Mouse (Mus musculus): Measurements from ENCODE around the gene Ttc30a1. TPM values are rescaled to one million over a fixed set of nuclear protein-coding genes. Genes with fewer than 3 reads are reported as not detected.
A peak's percentile ranks its signal among the peaks of the same experiment; 100 is the strongest.
"Not testable (repeated sequence)": the region's sequence is repeated elsewhere in the genome, so short reads cannot be mapped to it uniquely, and the experiment has no call there.

The Ttc30a1 gene
- 9.2 and 12.1 TPM in 2 replicates for polyA plus RNA-seq (2014; fragmentation: Nextera tagmentation; extraction: Ambion mirVana)

DNA sequence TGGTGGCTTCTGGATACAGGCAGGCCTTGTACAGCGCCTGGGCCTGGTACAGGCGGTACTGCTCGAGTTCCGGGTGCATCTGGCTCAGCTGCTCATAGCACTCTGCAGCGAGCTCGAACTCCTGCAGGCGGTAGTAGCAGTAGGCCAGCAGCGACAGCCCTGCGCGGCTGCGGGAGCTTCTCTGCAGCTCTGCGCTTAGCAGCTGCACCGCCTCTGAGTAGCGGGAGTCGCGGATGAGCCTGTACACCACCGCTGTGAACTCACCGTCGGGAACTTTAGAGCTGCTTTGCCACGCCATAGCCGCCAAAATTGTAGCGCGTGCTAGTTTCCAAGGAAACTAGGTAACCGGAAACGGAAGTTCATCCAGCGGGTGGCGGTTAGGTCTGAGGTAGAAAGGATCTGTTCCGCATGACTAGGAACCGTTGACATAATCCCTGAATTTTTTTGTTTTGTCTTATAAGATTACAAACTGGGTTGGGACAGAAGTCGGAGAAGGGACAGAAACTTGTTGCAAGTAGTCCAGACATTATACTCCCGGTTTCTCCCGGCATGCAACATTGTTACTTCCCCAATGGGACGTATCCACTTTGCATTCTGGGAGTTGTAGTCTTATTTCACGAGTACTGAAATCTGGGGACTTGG, at the start of gene Ttc30a1:
Ttc30a1 (minus strand) TSS at position 528 of the 642 bp plus-strand sequence.
- not testable (repeated sequence) for H3K27me3 ChIP-seq (ENCODE audit: control insufficient read depth, insufficient read depth, low read length); H3K4me1 ChIP-seq (replicated peaks; ENCODE audit: control insufficient read depth, insufficient read depth, low read length); H3K36me3 ChIP-seq (ENCODE audit: control insufficient read depth, insufficient read depth, low read length); H3K9me3 ChIP-seq (ENCODE audit: control insufficient read depth, low read length); H3K27ac ChIP-seq (ENCODE audit: low read depth, low read length)
- 1% methylated on average over 29 of the region's 34 CpGs for WGBS
- Histone ChIP-seq H3K4me2 (replicated peaks; ENCODE audit: low read depth, low read length) (peak within 1 kb of the TSS; percentile 48), H3K4me3 (ENCODE audit: low read depth, low read length) (peak within 1 kb of the TSS; percentile 29), H3K9ac (ENCODE audit: low read depth, low read length) (peak within 1 kb of the TSS; percentile 12)
- DNase-seq (ENCODE audit: low spot score) (peak; percentile 92), ATAC-seq (ENCODE audit: low FRiP score) (peak; percentile 76)

DNA sequence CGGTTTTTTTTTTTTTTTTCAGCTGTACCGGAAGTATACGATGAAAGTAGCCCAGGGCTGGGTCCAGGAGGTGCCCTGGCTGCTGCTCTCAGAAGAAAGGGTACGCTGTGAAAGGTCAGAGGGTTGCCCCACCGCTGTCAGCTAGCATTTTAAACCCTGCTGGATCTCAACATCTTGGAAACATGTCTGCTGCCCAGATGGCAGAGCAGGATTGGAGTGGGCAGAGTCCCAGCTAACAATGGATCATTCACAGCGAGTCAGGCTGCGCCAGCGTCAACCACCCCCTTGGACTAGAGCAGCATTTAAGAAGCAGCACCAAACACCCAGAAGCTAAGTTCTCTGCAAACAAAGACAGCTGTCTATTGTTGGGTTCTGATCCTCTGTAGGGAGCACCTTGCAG, 48.3 kb upstream of the Ttc30a1 start:
- Histone ChIP-seq H3K9ac (ENCODE audit: low read depth, low read length) (peak overlapping the region; percentile 38; the same call in 1 of the 2 replicates), H3K9me3 (ENCODE audit: control insufficient read depth, low read length) (no peaks in the 10 kb centered on the region), H3K36me3 (ENCODE audit: control insufficient read depth, insufficient read depth, low read length) (no peaks in the 10 kb centered on the region), H3K4me3 (ENCODE audit: low read depth, low read length) (no peak overlapping the region), H3K4me1 (replicated peaks; ENCODE audit: control insufficient read depth, insufficient read depth, low read length) (peaks cover 5% of the 10 kb centered on the region), H3K4me2 (replicated peaks; ENCODE audit: low read depth, low read length) (peak overlapping the region; percentile 15; the same call in 1 of the 2 replicates), H3K27me3 (ENCODE audit: control insufficient read depth, insufficient read depth, low read length) (no peaks in the 10 kb centered on the region), H3K27ac (ENCODE audit: low read depth, low read length) (peak overlapping the region; percentile 94)
- DNase-seq (ENCODE audit: low spot score) (peak; percentile 71), ATAC-seq (ENCODE audit: low FRiP score) (peak; percentile 71)
- 8% methylated on average over 8 of the region's 8 CpGs for WGBS

DNA sequence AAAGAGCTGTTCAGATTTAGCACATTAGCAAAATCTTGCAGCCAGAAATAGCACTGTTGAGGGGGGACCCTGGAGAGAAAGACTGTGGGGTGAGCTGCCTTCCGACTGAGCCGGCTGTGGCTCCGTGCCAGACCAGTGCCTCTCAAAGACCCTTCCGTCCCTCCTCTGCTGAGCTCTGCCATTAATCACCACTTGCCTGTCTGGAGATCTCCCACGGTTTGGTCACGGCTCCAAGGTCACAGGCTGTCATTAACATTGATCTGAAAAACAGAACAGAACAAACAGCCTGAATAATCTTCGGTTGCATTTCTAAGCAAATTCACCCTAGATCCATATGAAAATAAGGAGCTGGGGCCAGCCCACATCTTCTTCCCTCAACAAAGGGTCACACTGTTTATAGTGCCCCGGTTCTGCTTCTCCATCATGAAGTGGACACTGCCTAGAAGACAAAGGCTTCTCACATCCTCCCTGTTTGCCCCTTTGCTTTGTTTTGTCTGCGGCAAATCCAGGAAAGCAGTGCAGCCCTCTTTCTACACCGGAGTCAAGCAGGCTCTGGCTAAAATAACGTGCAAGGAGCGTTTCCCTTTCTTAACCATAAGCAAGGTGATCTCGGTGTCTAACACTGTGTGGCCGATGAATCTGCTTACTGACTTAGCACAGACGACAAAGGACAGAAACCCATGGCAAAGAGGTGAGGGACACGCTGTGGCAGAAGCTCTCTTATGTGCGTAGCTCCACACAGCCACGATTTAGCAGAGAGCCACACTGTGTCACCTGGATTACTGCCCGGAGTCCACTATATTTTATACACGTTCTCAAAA, 47.5 kb upstream of the Ttc30a1 start:
- Histone ChIP-seq H3K27ac (ENCODE audit: low read depth, low read length) (peak overlapping the region; percentile 94), H3K36me3 (ENCODE audit: control insufficient read depth, insufficient read depth, low read length) (no peaks in the 10 kb centered on the region), H3K4me2 (replicated peaks; ENCODE audit: low read depth, low read length) (peak overlapping the region; percentile 15; the same call in 1 of the 2 replicates), H3K4me3 (ENCODE audit: low read depth, low read length) (no peak overlapping the region), H3K9me3 (ENCODE audit: control insufficient read depth, low read length) (no peaks in the 10 kb centered on the region), H3K4me1 (replicated peaks; ENCODE audit: control insufficient read depth, insufficient read depth, low read length) (peaks cover 5% of the 10 kb centered on the region), H3K27me3 (ENCODE audit: control insufficient read depth, insufficient read depth, low read length) (no peaks in the 10 kb centered on the region), H3K9ac (ENCODE audit: low read depth, low read length) (peak overlapping the region; percentile 38)
- ATAC-seq (ENCODE audit: low FRiP score): peak; percentile 95
- 14% methylated on average over 20 of the region's 20 CpGs for WGBS
- peak; percentile 79 for DNase-seq (ENCODE audit: low spot score)

DNA sequence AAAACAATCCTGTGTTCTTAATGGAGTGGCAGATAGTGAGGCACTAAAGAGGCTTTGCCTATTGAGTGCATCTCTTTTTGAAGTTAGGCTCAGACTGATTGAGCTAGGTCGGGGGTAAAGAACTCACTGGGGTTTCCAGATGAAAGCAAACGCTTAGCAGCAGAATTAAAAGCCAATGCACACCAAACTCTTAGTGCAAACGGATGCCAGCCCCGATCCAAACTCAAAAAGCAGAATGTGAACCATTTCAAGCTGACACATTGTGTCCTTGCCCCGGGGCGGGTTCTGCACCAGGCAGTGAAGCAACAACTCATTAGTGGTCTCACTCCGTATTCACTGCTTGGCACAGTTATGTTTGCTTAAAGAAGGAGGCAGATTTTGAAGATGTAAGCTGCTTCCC, 35.1 kb upstream of the Ttc30a1 start:
- DNase-seq (ENCODE audit: low spot score): peak; percentile 40
- no peaks in the 10 kb centered on the region for H3K4me1 ChIP-seq (replicated peaks; ENCODE audit: control insufficient read depth, insufficient read depth, low read length)
- H3K36me3 ChIP-seq (ENCODE audit: control insufficient read depth, insufficient read depth, low read length): no peaks in the 10 kb centered on the region
- H3K27me3 ChIP-seq (ENCODE audit: control insufficient read depth, insufficient read depth, low read length): no peaks in the 10 kb centered on the region
- H3K4me3 ChIP-seq (ENCODE audit: low read depth, low read length): no peak overlapping the region
- H3K9me3 ChIP-seq (ENCODE audit: control insufficient read depth, low read length): no peaks in the 10 kb centered on the region
- no peak for ATAC-seq (ENCODE audit: low FRiP score)
- WGBS: 8% methylated on average over 7 of the region's 7 CpGs
- H3K9ac ChIP-seq (ENCODE audit: low read depth, low read length): no peak overlapping the region
- H3K27ac ChIP-seq (ENCODE audit: low read depth, low read length): no peak overlapping the region
- H3K4me2 ChIP-seq (replicated peaks; ENCODE audit: low read depth, low read length): no peak overlapping the region

DNA sequence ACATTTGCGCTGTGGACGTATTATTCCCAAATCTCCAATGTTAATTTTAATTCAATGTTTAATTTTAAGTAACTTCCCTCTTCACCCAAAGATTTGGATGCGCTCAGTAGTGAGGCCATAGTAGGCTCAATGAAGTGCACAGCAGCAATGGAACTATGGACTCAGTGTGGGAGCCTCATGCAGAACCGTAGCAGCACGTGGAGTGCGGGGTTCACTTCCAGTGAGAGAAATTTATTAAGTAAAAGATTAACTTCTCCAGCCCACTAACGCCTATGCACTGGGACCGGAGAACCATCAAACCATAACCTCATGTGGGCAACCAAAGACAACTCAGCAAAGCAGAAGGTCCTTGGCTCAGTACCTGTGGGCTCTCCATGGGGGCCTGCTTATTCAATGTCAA, 34.4 kb upstream of the Ttc30a1 start:
- WGBS: 89% methylated on average over 8 of the region's 8 CpGs
- H3K4me3 ChIP-seq (ENCODE audit: low read depth, low read length): no peak overlapping the region
- no peak overlapping the region for H3K4me2 ChIP-seq (replicated peaks; ENCODE audit: low read depth, low read length)
- no peak for DNase-seq (ENCODE audit: low spot score)
- no peaks in the 10 kb centered on the region for H3K27me3 ChIP-seq (ENCODE audit: control insufficient read depth, insufficient read depth, low read length)
- no peak for ATAC-seq (ENCODE audit: low FRiP score)
- H3K9me3 ChIP-seq (ENCODE audit: control insufficient read depth, low read length): no peaks in the 10 kb centered on the region
- no peaks in the 10 kb centered on the region for H3K36me3 ChIP-seq (ENCODE audit: control insufficient read depth, insufficient read depth, low read length)
- no peak overlapping the region for H3K9ac ChIP-seq (ENCODE audit: low read depth, low read length)
- no peak overlapping the region for H3K27ac ChIP-seq (ENCODE audit: low read depth, low read length)
- no peaks in the 10 kb centered on the region for H3K4me1 ChIP-seq (replicated peaks; ENCODE audit: control insufficient read depth, insufficient read depth, low read length)

DNA sequence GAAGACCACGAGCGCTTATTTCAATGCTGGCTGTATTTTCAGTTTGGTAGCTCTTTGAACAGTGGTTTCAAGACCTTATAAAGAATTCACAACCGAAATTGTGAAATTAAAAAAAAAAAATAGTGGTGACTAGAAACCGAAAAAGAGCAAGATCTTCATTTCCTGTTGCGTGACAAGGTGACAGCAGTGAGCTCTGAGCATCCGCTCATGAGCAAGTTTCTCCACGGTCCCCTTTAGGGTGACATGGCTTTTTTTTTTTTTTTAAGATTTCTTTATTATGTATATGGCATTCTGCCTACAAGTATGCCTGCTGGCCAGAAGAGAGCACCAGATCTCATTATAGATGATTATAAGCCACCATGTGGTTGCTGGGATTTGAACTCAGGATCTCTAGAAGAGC, 33.7 kb upstream of the Ttc30a1 start:
- Histone ChIP-seq H3K4me1 (replicated peaks; ENCODE audit: control insufficient read depth, insufficient read depth, low read length) (no peaks in the 10 kb centered on the region), H3K27me3 (ENCODE audit: control insufficient read depth, insufficient read depth, low read length) (no peaks in the 10 kb centered on the region), H3K4me2 (replicated peaks; ENCODE audit: low read depth, low read length) (no peak overlapping the region), H3K9ac (ENCODE audit: low read depth, low read length) (no peak overlapping the region), H3K27ac (ENCODE audit: low read depth, low read length) (no peak overlapping the region), H3K9me3 (ENCODE audit: control insufficient read depth, low read length) (no peaks in the 10 kb centered on the region), H3K4me3 (ENCODE audit: low read depth, low read length) (no peak overlapping the region), H3K36me3 (ENCODE audit: control insufficient read depth, insufficient read depth, low read length) (no peaks in the 10 kb centered on the region)
- ATAC-seq (ENCODE audit: low FRiP score): no peak
- 93% methylated on average over 7 of the region's 7 CpGs for WGBS
- DNase-seq (ENCODE audit: low spot score): no peak

DNA sequence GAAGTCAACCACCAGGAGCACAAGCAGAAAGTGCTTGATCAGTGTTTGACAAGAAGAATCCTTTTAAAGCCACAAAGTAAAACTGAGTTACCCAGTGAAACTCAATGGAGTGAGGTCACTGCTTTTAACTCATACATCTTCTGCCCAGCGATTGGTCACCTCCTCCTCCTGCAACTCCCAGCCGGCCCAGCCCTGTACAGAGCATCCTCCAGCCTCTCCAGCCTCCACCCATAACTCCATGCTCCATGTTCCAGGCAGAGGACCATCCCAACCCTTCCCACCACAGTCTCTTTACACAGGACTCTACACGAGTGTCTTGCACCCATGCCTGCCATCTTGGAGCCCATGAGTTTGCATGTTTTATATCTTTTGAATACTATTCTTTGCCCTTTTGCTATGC, 32.9 kb upstream of the Ttc30a1 start:
- Histone ChIP-seq H3K27me3 (ENCODE audit: control insufficient read depth, insufficient read depth, low read length) (no peaks in the 10 kb centered on the region), H3K9ac (ENCODE audit: low read depth, low read length) (no peak overlapping the region), H3K4me3 (ENCODE audit: low read depth, low read length) (no peak overlapping the region), H3K4me1 (replicated peaks; ENCODE audit: control insufficient read depth, insufficient read depth, low read length) (no peaks in the 10 kb centered on the region), H3K4me2 (replicated peaks; ENCODE audit: low read depth, low read length) (no peak overlapping the region), H3K36me3 (ENCODE audit: control insufficient read depth, insufficient read depth, low read length) (no peaks in the 10 kb centered on the region), H3K27ac (ENCODE audit: low read depth, low read length) (no peak overlapping the region), H3K9me3 (ENCODE audit: control insufficient read depth, low read length) (no peaks in the 10 kb centered on the region)
- no peak for DNase-seq (ENCODE audit: low spot score)
- no peak for ATAC-seq (ENCODE audit: low FRiP score)
- WGBS: 79% methylated on average over 3 of the region's 3 CpGs

DNA sequence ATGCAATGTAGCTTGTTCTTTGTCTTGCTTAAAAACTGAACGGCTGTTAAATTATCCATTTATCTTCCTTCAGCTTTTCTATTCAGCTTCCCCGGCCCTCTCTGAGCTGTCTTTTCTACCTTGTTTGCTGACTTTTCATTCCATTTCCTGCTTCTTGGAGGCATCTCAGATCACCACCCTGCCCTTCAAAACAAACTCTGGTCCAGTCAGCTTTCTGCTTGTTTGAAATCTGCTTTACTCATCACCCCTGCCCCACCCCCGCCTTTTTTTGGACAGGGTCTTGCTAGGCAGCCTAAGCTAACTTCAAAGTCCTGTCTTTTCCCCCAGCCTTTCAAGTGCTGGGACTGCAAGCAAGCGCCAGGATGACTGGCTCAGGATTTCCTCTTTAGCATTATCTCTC, 24.4 kb upstream of the Ttc30a1 start:
- H3K4me3 ChIP-seq (ENCODE audit: low read depth, low read length): no peak overlapping the region
- peaks cover 2% of the 10 kb centered on the region; the same call in 1 of the 2 replicates for H3K4me1 ChIP-seq (replicated peaks; ENCODE audit: control insufficient read depth, insufficient read depth, low read length)
- no peak overlapping the region for H3K9ac ChIP-seq (ENCODE audit: low read depth, low read length)
- H3K27ac ChIP-seq (ENCODE audit: low read depth, low read length): peak overlapping the region; percentile 33; the same call in 1 of the 2 replicates
- H3K27me3 ChIP-seq (ENCODE audit: control insufficient read depth, insufficient read depth, low read length): no peaks in the 10 kb centered on the region
- no peak overlapping the region for H3K4me2 ChIP-seq (replicated peaks; ENCODE audit: low read depth, low read length)
- H3K9me3 ChIP-seq (ENCODE audit: control insufficient read depth, low read length): no peaks in the 10 kb centered on the region
- ATAC-seq (ENCODE audit: low FRiP score) (no peak), DNase-seq (ENCODE audit: low spot score) (no peak)
- WGBS: 9% methylated on average over 4 of the region's 4 CpGs
- no peaks in the 10 kb centered on the region for H3K36me3 ChIP-seq (ENCODE audit: control insufficient read depth, insufficient read depth, low read length)
